Mouse (Mus musculus): ENCODE measurements at regions not wholly inside any gene's neighbourhood (a gene's known extent, or its start where the extent isn't known, plus 50 kb on each side); places are given as distances from the start of the nearest gene placed in this dataset.

- no peak overlapping the region for H3K27ac ChIP-seq
- no peak for ATAC-seq
- no peaks in the 10 kb centered on the region for H3K27me3 ChIP-seq (replicated peaks)
- H3K4me1 ChIP-seq (replicated peaks) = no peaks in the 10 kb centered on the region
- WGBS = 81% methylated on average over 18 of the region's 18 CpGs
- H3K4me3 ChIP-seq (replicated peaks) = no peak overlapping the region
- H3K4me2 ChIP-seq (replicated peaks) = no peak overlapping the region
- H3K36me3 ChIP-seq = no peaks in the 10 kb centered on the region
- H3K9me3 ChIP-seq = no peaks in the 10 kb centered on the region
- no peak overlapping the region for H3K9ac ChIP-seq
Observed at GRCm38 (mm10) chr11:19264798-19265671, 246.2 kb upstream of the Meis1 start.

- Histone ChIP-seq H3K36me3 (no peaks in the 10 kb centered on the region), H3K27me3 (replicated peaks) (no peaks in the 10 kb centered on the region), H3K9me3 (no peaks in the 10 kb centered on the region), H3K4me1 (replicated peaks) (no peaks in the 10 kb centered on the region), H3K27ac (no peak overlapping the region), H3K4me2 (replicated peaks) (no peak overlapping the region), H3K4me3 (replicated peaks) (no peak overlapping the region), H3K9ac (no peak overlapping the region)
- no peak for ATAC-seq
- WGBS = 48% methylated on average over 3 of the region's 3 CpGs
Observed at GRCm38 (mm10) chr11:19265672-19265972, 246.8 kb upstream of the Meis1 start.

- no peaks in the 10 kb centered on the region for H3K36me3 ChIP-seq
- H3K4me2 ChIP-seq (replicated peaks) = no peak overlapping the region
- ATAC-seq = no peak
Observed at GRCm38 (mm10) chr11:19290971-19291370, 272.2 kb upstream of the Meis1 start.

GRCm38 (mm10) chr11:19299411-19299810, 280.6 kb upstream of the Meis1 start:
- Histone ChIP-seq H3K4me3 (replicated peaks) (no peak overlapping the region), H3K27ac (no peak overlapping the region), H3K36me3 (no peaks in the 10 kb centered on the region), H3K4me1 (replicated peaks) (no peaks in the 10 kb centered on the region), H3K4me2 (replicated peaks) (no peak overlapping the region), H3K27me3 (replicated peaks) (no peaks in the 10 kb centered on the region), H3K9ac (no peak overlapping the region), H3K9me3 (no peaks in the 10 kb centered on the region)
- ATAC-seq = no peak
- WGBS = 94% methylated on average over 1 of the region's 1 CpGs

More at GRCm38 (mm10) chr11:19290971-19291370, 272.2 kb upstream of the Meis1 start:
- Histone ChIP-seq H3K4me1 (replicated peaks) (no peaks in the 10 kb centered on the region), H3K9ac (no peak overlapping the region), H3K27me3 (replicated peaks) (no peaks in the 10 kb centered on the region), H3K9me3 (no peaks in the 10 kb centered on the region), H3K27ac (no peak overlapping the region), H3K4me3 (replicated peaks) (no peak overlapping the region)
- WGBS = 85% methylated on average over 6 of the region's 6 CpGs

GRCm38 (mm10) chr11:19306687-19307086, 287.9 kb upstream of the Meis1 start:
- ATAC-seq = no peak
- no peak overlapping the region for H3K27ac ChIP-seq
- 77% methylated on average over 5 of the region's 5 CpGs for WGBS
- H3K4me1 ChIP-seq (replicated peaks) = no peaks in the 10 kb centered on the region
- H3K4me2 ChIP-seq (replicated peaks) = no peak overlapping the region
- H3K9ac ChIP-seq = no peak overlapping the region
- no peaks in the 10 kb centered on the region for H3K36me3 ChIP-seq
- no peak overlapping the region for H3K4me3 ChIP-seq (replicated peaks)
- no peaks in the 10 kb centered on the region for H3K27me3 ChIP-seq (replicated peaks)
- H3K9me3 ChIP-seq = no peaks in the 10 kb centered on the region

- Histone ChIP-seq H3K27me3 (replicated peaks) (no peaks in the 10 kb centered on the region), H3K4me2 (replicated peaks) (no peak overlapping the region), H3K4me1 (replicated peaks) (no peaks in the 10 kb centered on the region), H3K4me3 (replicated peaks) (no peak overlapping the region), H3K36me3 (no peaks in the 10 kb centered on the region), H3K27ac (no peak overlapping the region), H3K9ac (no peak overlapping the region), H3K9me3 (no peaks in the 10 kb centered on the region)
- no peak for ATAC-seq
- 43% methylated on average over 3 of the region's 3 CpGs for WGBS
Observed at GRCm38 (mm10) chr11:19330685-19331239, 312.0 kb upstream of the Meis1 start.

- no peaks in the 10 kb centered on the region for H3K9me3 ChIP-seq
- no peak overlapping the region for H3K4me2 ChIP-seq (replicated peaks)
- no peak overlapping the region for H3K4me3 ChIP-seq (replicated peaks)
- H3K9ac ChIP-seq = no peak overlapping the region
- no peak for ATAC-seq
- no peak overlapping the region for H3K27ac ChIP-seq
- no peaks in the 10 kb centered on the region for H3K36me3 ChIP-seq
- H3K4me1 ChIP-seq (replicated peaks) = no peaks in the 10 kb centered on the region
- no peaks in the 10 kb centered on the region for H3K27me3 ChIP-seq (replicated peaks)
Observed at GRCm38 (mm10) chr11:19332274-19332673, 313.5 kb upstream of the Meis1 start.

- Histone ChIP-seq H3K36me3 (no peaks in the 10 kb centered on the region), H3K9me3 (no peaks in the 10 kb centered on the region), H3K27me3 (replicated peaks) (no peaks in the 10 kb centered on the region), H3K4me2 (replicated peaks) (no peak overlapping the region), H3K4me3 (replicated peaks) (no peak overlapping the region), H3K9ac (no peak overlapping the region), H3K27ac (no peak overlapping the region), H3K4me1 (replicated peaks) (no peaks in the 10 kb centered on the region)
- WGBS = 26% methylated on average over 1 of the region's 1 CpGs
- no peak for ATAC-seq
Observed at GRCm38 (mm10) chr11:19332727-19333126, 313.9 kb upstream of the Meis1 start.

GRCm38 (mm10) chr11:19333908-19334487, 315.2 kb upstream of the Meis1 start:
- no peaks in the 10 kb centered on the region for H3K27me3 ChIP-seq (replicated peaks)
- ATAC-seq = no peak
- no peaks in the 10 kb centered on the region for H3K4me1 ChIP-seq (replicated peaks)
- no peak overlapping the region for H3K27ac ChIP-seq
- H3K4me2 ChIP-seq (replicated peaks) = no peak overlapping the region
- H3K4me3 ChIP-seq (replicated peaks) = no peak overlapping the region
- H3K9ac ChIP-seq = no peak overlapping the region
- H3K9me3 ChIP-seq = no peaks in the 10 kb centered on the region
- H3K36me3 ChIP-seq = no peaks in the 10 kb centered on the region
- 100% methylated on average over 1 of the region's 1 CpGs for WGBS

- ATAC-seq = no peak
- Histone ChIP-seq H3K4me1 (replicated peaks) (no peaks in the 10 kb centered on the region), H3K27ac (no peak overlapping the region), H3K9ac (no peak overlapping the region), H3K27me3 (replicated peaks) (no peaks in the 10 kb centered on the region), H3K36me3 (no peaks in the 10 kb centered on the region), H3K4me3 (replicated peaks) (no peak overlapping the region), H3K9me3 (no peaks in the 10 kb centered on the region), H3K4me2 (replicated peaks) (no peak overlapping the region)
- 89% methylated on average over 3 of the region's 3 CpGs for WGBS
Observed at GRCm38 (mm10) chr11:19335384-19335783, 316.6 kb upstream of the Meis1 start.

- 91% methylated on average over 7 of the region's 7 CpGs for WGBS
- no peak overlapping the region for H3K27ac ChIP-seq
- no peaks in the 10 kb centered on the region for H3K27me3 ChIP-seq (replicated peaks)
- no peak overlapping the region for H3K4me3 ChIP-seq (replicated peaks)
- H3K4me2 ChIP-seq (replicated peaks) = no peak overlapping the region
- no peaks in the 10 kb centered on the region for H3K4me1 ChIP-seq (replicated peaks)
- H3K36me3 ChIP-seq = no peaks in the 10 kb centered on the region
- no peak overlapping the region for H3K9ac ChIP-seq
- ATAC-seq = no peak
- no peaks in the 10 kb centered on the region for H3K9me3 ChIP-seq
Observed at GRCm38 (mm10) chr11:19339721-19340317, 321.0 kb upstream of the Meis1 start.

GRCm38 (mm10) chr11:19340889-19341288, 322.1 kb upstream of the Meis1 start:
- Histone ChIP-seq H3K36me3 (no peaks in the 10 kb centered on the region), H3K4me2 (replicated peaks) (no peak overlapping the region), H3K27me3 (replicated peaks) (no peaks in the 10 kb centered on the region), H3K4me1 (replicated peaks) (no peaks in the 10 kb centered on the region), H3K27ac (no peak overlapping the region), H3K4me3 (replicated peaks) (no peak overlapping the region), H3K9me3 (no peaks in the 10 kb centered on the region), H3K9ac (no peak overlapping the region)
- 85% methylated on average over 5 of the region's 5 CpGs for WGBS
- ATAC-seq = no peak

Data from intestine, embryonic 15.5 days (tissue).